Mouse (Mus musculus): ENCODE measurements around the gene Ttc33. TPM values are rescaled to one million over a fixed set of nuclear protein-coding genes. Genes with fewer than 3 reads are reported as not detected.

Gene Ttc33
- total RNA-seq, 1 experiment: 24.2 TPM

DNA sequence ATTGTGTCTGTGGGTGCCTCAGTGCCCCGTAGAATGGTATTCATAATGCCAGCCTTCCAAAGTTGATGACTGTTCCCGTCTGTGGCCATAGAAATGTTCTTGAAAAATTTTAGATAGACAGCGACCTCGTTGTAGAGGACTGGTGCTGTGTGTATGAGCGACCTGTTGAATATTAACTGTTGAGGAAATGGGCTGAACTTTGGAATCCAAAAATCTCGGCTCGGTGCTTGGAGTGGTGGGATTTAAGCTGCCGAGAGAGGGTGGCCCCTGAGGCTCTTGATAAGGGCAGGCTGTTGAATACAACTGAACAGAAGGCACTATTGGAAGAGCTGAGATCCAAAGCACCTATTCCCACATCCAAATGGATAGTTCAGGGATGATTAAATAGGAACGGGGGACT is 30.7 kb upstream of the Ttc33 start:
- Histone ChIP-seq H3K4me3 (ENCODE audit: insufficient read depth in 1 of 2, low read depth in 1 of 2, low read length in 2 of 2, poor library complexity in 1 of 2, severe bottlenecking in 1 of 2) (no peak overlapping the region), H3K36me3 (ENCODE audit: control insufficient read depth, insufficient read depth, low read length, poor library complexity, severe bottlenecking) (0 out of 2 replicates have a peak, but pooled peaks cover 2% of the 10 kb centered on the region), H3K9ac (ENCODE audit: insufficient read depth, low read depth, low read length, poor library complexity, severe bottlenecking) (no peak overlapping the region), H3K4me1 (ENCODE audit: control insufficient read depth in 2 of 2, insufficient read depth in 2 of 2, low read length in 2 of 2, poor library complexity in 1 of 2) (peaks cover 4% of the 10 kb centered on the region in 2 experiments), H3K27ac (ENCODE audit: insufficient read depth, low read depth, low read length, poor library complexity, severe bottlenecking) (no peak overlapping the region), H3K9me3 (ENCODE audit: control insufficient read depth, insufficient read depth, low read depth, low read length) (no peaks in the 10 kb centered on the region)
- no peak for DNase-seq (ENCODE audit: low read depth, low spot score)
- in situ Hi-C loops (cut with MboI; ENCODE audit: low sequenced_read_pairs in 2 of 2, unreplicated experiment in 2 of 2): no loop called here
- no peak for TF ChIP-seq MAFK (IDR thresholded peaks at IDR 0.05; ENCODE audit: insufficient read depth, low read depth, low read length)
- no peak for TF ChIP-seq CHD2 (IDR thresholded peaks at IDR 0.05; ENCODE audit: low read depth, low read length)
- no peak for TF ChIP-seq HCFC1 (IDR thresholded peaks at IDR 0.05; ENCODE audit: borderline replicate concordance, insufficient read depth, low read length)
- TF ChIP-seq ZC3H11A (IDR thresholded peaks at IDR 0.05; ENCODE audit: borderline replicate concordance, low read depth, low read length): no peak

DNA sequence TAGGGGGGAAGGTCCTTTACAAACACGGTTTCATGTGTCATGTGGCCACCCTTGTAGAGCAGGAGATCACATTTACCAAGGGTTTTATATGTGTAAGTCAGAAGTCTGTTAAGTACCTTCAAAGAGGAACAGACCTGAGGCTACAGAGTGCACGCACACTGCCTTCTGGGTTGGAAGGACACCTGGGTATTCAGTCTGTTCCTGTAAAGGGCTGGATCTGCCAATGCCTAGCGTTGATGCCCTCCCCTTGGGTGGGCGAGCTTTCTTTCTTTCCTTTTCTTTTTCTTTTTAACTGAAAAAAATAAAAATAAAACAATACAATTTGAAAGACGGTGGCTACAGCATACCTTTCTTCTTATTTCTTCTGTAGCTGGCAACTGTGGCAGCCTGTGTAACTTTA is 30.2 kb upstream of the Ttc33 start:
- no peak overlapping the region for H3K4me3 ChIP-seq (ENCODE audit: insufficient read depth in 1 of 2, low read depth in 1 of 2, low read length in 2 of 2, poor library complexity in 1 of 2, severe bottlenecking in 1 of 2)
- in situ Hi-C loops (cut with MboI; ENCODE audit: low sequenced_read_pairs in 2 of 2, unreplicated experiment in 2 of 2): no loop called here
- TF ChIP-seq CHD2 (IDR thresholded peaks at IDR 0.05; ENCODE audit: low read depth, low read length): no peak
- TF ChIP-seq ZC3H11A (IDR thresholded peaks at IDR 0.05; ENCODE audit: borderline replicate concordance, low read depth, low read length): no peak
- TF ChIP-seq ZNF384 (IDR thresholded peaks at IDR 0.05; ENCODE audit: low read depth, low read length): no peak
- no peak for TF ChIP-seq MAFK (IDR thresholded peaks at IDR 0.05; ENCODE audit: insufficient read depth, low read depth, low read length)
- no peak for TF ChIP-seq HCFC1 (IDR thresholded peaks at IDR 0.05; ENCODE audit: borderline replicate concordance, insufficient read depth, low read length)
- H3K9ac ChIP-seq (ENCODE audit: insufficient read depth, low read depth, low read length, poor library complexity, severe bottlenecking): no peak overlapping the region
- peaks cover 4% of the 10 kb centered on the region in 2 experiments for H3K4me1 ChIP-seq (ENCODE audit: control insufficient read depth in 2 of 2, insufficient read depth in 2 of 2, low read length in 2 of 2, poor library complexity in 1 of 2)
- H3K27ac ChIP-seq (ENCODE audit: insufficient read depth, low read depth, low read length, poor library complexity, severe bottlenecking): no peak overlapping the region
- DNase-seq (ENCODE audit: low read depth, low spot score): no peak
- no peaks in the 10 kb centered on the region for H3K9me3 ChIP-seq (ENCODE audit: control insufficient read depth, insufficient read depth, low read depth, low read length)
- 0 out of 2 replicates have a peak, but pooled peaks cover 2% of the 10 kb centered on the region for H3K36me3 ChIP-seq (ENCODE audit: control insufficient read depth, insufficient read depth, low read length, poor library complexity, severe bottlenecking)

DNA sequence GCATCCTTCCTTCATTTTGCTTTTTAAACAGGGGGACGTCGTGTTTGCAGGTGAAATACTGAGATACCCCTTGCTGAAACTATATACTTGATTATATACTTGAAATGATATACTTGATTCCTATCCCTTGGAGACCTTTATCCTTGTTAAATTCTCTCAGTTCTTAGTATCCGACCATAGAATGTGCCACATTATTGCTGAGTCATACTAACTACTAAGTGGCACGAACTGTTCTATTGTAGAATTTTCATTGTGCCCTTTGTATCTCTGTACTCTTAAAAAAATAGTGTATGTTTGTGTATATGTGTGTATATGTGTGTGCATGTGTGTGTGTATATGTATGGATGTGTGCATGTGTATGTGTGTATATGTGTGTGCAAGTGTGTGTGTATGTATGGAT is 29.0 kb upstream of the Ttc33 start:
- no peak for DNase-seq (ENCODE audit: low read depth, low spot score)
- H3K4me1 ChIP-seq (ENCODE audit: control insufficient read depth in 2 of 2, insufficient read depth in 2 of 2, low read length in 2 of 2, poor library complexity in 1 of 2): peaks cover 4% of the 10 kb centered on the region in 2 experiments
- 0 out of 2 replicates have a peak, but pooled peaks cover 2% of the 10 kb centered on the region for H3K36me3 ChIP-seq (ENCODE audit: control insufficient read depth, insufficient read depth, low read length, poor library complexity, severe bottlenecking)
- H3K9me3 ChIP-seq (ENCODE audit: control insufficient read depth, insufficient read depth, low read depth, low read length): no peaks in the 10 kb centered on the region
- TF ChIP-seq MAFK (IDR thresholded peaks at IDR 0.05; ENCODE audit: insufficient read depth, low read depth, low read length) (0 out of 2 replicates have a peak, but pooled peaks have one; percentile 51), HCFC1 (IDR thresholded peaks at IDR 0.05; ENCODE audit: borderline replicate concordance, insufficient read depth, low read length) (no peak), ZNF384 (IDR thresholded peaks at IDR 0.05; ENCODE audit: low read depth, low read length) (no peak)
- H3K4me3 ChIP-seq (ENCODE audit: insufficient read depth in 1 of 2, low read depth in 1 of 2, low read length in 2 of 2, poor library complexity in 1 of 2, severe bottlenecking in 1 of 2): no peak overlapping the region
- no peak overlapping the region for H3K9ac ChIP-seq (ENCODE audit: insufficient read depth, low read depth, low read length, poor library complexity, severe bottlenecking)
- no peak overlapping the region for H3K27ac ChIP-seq (ENCODE audit: insufficient read depth, low read depth, low read length, poor library complexity, severe bottlenecking)
- in situ Hi-C loops (cut with MboI; ENCODE audit: low sequenced_read_pairs in 2 of 2, unreplicated experiment in 2 of 2): no loop called here

GRCm38 (mm10) chr15:5157386-5157785 is 27.9 kb upstream of the Ttc33 start:
- Histone ChIP-seq H3K9ac (ENCODE audit: insufficient read depth, low read depth, low read length, poor library complexity, severe bottlenecking) (no peak overlapping the region), H3K36me3 (ENCODE audit: control insufficient read depth, insufficient read depth, low read length, poor library complexity, severe bottlenecking) (0 out of 2 replicates have a peak, but pooled peaks cover 2% of the 10 kb centered on the region), H3K4me1 (ENCODE audit: control insufficient read depth in 2 of 2, insufficient read depth in 2 of 2, low read length in 2 of 2, poor library complexity in 1 of 2) (peaks cover 4% of the 10 kb centered on the region in 2 experiments; a peak in 3 of 4 replicates), H3K27ac (ENCODE audit: insufficient read depth, low read depth, low read length, poor library complexity, severe bottlenecking) (no peak overlapping the region), H3K9me3 (ENCODE audit: control insufficient read depth, insufficient read depth, low read depth, low read length) (no peaks in the 10 kb centered on the region), H3K4me3 (ENCODE audit: insufficient read depth in 1 of 2, low read depth in 1 of 2, low read length in 2 of 2, poor library complexity in 1 of 2, severe bottlenecking in 1 of 2) (no peak overlapping the region)
- no peak for TF ChIP-seq HCFC1 (IDR thresholded peaks at IDR 0.05; ENCODE audit: borderline replicate concordance, insufficient read depth, low read length)
- no peak for TF ChIP-seq ZC3H11A (IDR thresholded peaks at IDR 0.05; ENCODE audit: borderline replicate concordance, low read depth, low read length)
- TF ChIP-seq CHD2 (IDR thresholded peaks at IDR 0.05; ENCODE audit: low read depth, low read length): no peak
- TF ChIP-seq ZNF384 (IDR thresholded peaks at IDR 0.05; ENCODE audit: low read depth, low read length): no peak
- TF ChIP-seq MAFK (IDR thresholded peaks at IDR 0.05; ENCODE audit: insufficient read depth, low read depth, low read length): no peak
- DNase-seq (ENCODE audit: low read depth, low spot score): no peak
- in situ Hi-C loops (cut with MboI; ENCODE audit: low sequenced_read_pairs in 2 of 2, unreplicated experiment in 2 of 2): no loop called here

DNA sequence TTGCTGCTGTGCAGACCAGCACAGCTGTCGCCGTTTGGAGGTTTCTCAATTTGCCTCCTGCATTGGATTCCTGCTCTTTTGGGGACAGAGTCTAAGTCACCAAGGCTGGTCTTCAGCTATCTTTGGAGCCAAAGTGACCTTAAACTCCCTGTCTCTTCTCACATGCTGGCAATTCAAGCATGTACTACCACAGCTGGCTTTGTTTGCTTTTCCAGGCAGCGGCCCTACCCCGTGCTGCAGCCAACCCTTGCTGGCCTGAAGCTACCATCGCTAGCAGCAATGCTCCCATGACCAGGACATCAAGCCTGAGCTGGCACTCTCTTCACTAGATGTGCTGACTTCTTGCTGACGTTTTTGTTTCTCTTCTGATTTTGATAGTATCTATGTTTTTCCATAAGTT is 26.5 kb upstream of the Ttc33 start:
- Histone ChIP-seq H3K9ac (ENCODE audit: insufficient read depth, low read depth, low read length, poor library complexity, severe bottlenecking) (no peak overlapping the region), H3K36me3 (ENCODE audit: control insufficient read depth, insufficient read depth, low read length, poor library complexity, severe bottlenecking) (peaks cover 5% of the 10 kb centered on the region; the same call in 1 of the 2 replicates), H3K4me3 (ENCODE audit: insufficient read depth in 1 of 2, low read depth in 1 of 2, low read length in 2 of 2, poor library complexity in 1 of 2, severe bottlenecking in 1 of 2) (no peak overlapping the region), H3K27ac (ENCODE audit: insufficient read depth, low read depth, low read length, poor library complexity, severe bottlenecking) (no peak overlapping the region), H3K4me1 (ENCODE audit: control insufficient read depth in 2 of 2, insufficient read depth in 2 of 2, low read length in 2 of 2, poor library complexity in 1 of 2) (0 out of 4 replicates have a peak, but pooled peaks cover 0 to 2% of the 10 kb centered on the region in 2 experiments), H3K9me3 (ENCODE audit: control insufficient read depth, insufficient read depth, low read depth, low read length) (no peaks in the 10 kb centered on the region)
- no peak for DNase-seq (ENCODE audit: low read depth, low spot score)
- in situ Hi-C loops (cut with MboI; ENCODE audit: low sequenced_read_pairs in 2 of 2, unreplicated experiment in 2 of 2): no loop called here
- no peak for TF ChIP-seq CHD2 (IDR thresholded peaks at IDR 0.05; ENCODE audit: low read depth, low read length)
- TF ChIP-seq HCFC1 (IDR thresholded peaks at IDR 0.05; ENCODE audit: borderline replicate concordance, insufficient read depth, low read length): no peak
- no peak for TF ChIP-seq MAFK (IDR thresholded peaks at IDR 0.05; ENCODE audit: insufficient read depth, low read depth, low read length)
- no peak for TF ChIP-seq ZNF384 (IDR thresholded peaks at IDR 0.05; ENCODE audit: low read depth, low read length)
- no peak for TF ChIP-seq ZC3H11A (IDR thresholded peaks at IDR 0.05; ENCODE audit: borderline replicate concordance, low read depth, low read length)

Measured in ES-E14 (cell line).